Comparison of ENCODE assay signal across 20 mouse cellular contexts in genomic region chr1:165248842-165249241, GRCm38 (mm10). TPM values are rescaled to one million over a fixed set of nuclear protein-coding genes. Genes with fewer than 3 reads are reported as not detected.
A peak's percentile ranks its signal among the peaks of the same experiment; 100 is the strongest.
DNase-seq lines count a peak whose midpoint lies in the region; ATAC-seq and TF ChIP-seq lines count a peak whose summit lies in the region.
"Had no signal": no experiment of that assay in that cellular context is flagged by ENCODE, and none has a peak within 500 bp of the region (broad histone marks: within the 10 kb centered on the region; RNA-seq: fewer than 3 reads in every experiment).

No protein-coding gene starts in this region.

- peak; percentile 44 for ATAC-seq in megakaryocyte progenitor cell, adult 5-6 weeks (replicated peaks; ENCODE audit: poor library complexity)
- ATAC-seq: forebrain, embryonic 13.5 days; forebrain, embryonic 15.5 days; forebrain, postnatal 0 days had no signal

- no peak overlapping the region for H3K9ac ChIP-seq in MEL (ENCODE audit: control insufficient read depth, low read depth, low read length, poor library complexity, severe bottlenecking)
- H3K9ac ChIP-seq: embryonic facial prominence, embryonic 12.5 days; forebrain, embryonic 13.5 days; forebrain, embryonic 15.5 days; forebrain, postnatal 0 days had no signal

- no peaks in the 10 kb centered on the region for H3K79me2 ChIP-seq in MEL (ENCODE audit: control insufficient read depth, insufficient read depth, low read length, poor library complexity)

- TF ChIP-seq CTCF in MEL (IDR thresholded peaks at IDR 0.05 in 2 of 3, conservative IDR thresholded peaks at IDR 0.05 in 1 of 3; ENCODE audit: control insufficient read depth in 1 of 3, insufficient read depth in 1 of 3, low read depth in 2 of 3, low read length in 3 of 3, poor library complexity in 1 of 3, severe bottlenecking in 1 of 3) = no peak

- no peaks in the 10 kb centered on the region; a peak in 1 of 4 replicates for H3K27me3 ChIP-seq in MEL (ENCODE audit: control insufficient read depth in 1 of 2, insufficient read depth in 2 of 2, low read length in 2 of 2)
- H3K27me3 ChIP-seq: embryonic facial prominence, embryonic 12.5 days; forebrain, embryonic 13.5 days; forebrain, embryonic 15.5 days had no signal

- H3K4me1 ChIP-seq in MEL (ENCODE audit: control insufficient read depth in 1 of 2, insufficient read depth in 2 of 2, low read length in 2 of 2) = peaks cover 0 to 7% of the 10 kb centered on the region in 2 experiments; a peak in 2 of 4 replicates
- H3K4me1 ChIP-seq: embryonic facial prominence, embryonic 12.5 days; forebrain, embryonic 13.5 days; forebrain, embryonic 15.5 days had no signal

- TF ChIP-seq RAD21 in MEL (IDR thresholded peaks at IDR 0.05; ENCODE audit: low read depth, low read length) = no peak

- H3K27ac ChIP-seq in MEL (ENCODE audit: control insufficient read depth, low read depth, low read length) = no peak overlapping the region
- H3K27ac ChIP-seq: embryonic facial prominence, embryonic 10.5 days; embryonic facial prominence, embryonic 12.5 days; forebrain, embryonic 13.5 days; forebrain, embryonic 15.5 days had no signal

- H3K4me3 ChIP-seq in MEL (ENCODE audit: control insufficient read depth in 1 of 2, insufficient read depth in 1 of 2, low read depth in 2 of 2, low read length in 2 of 2) = no peak overlapping the region; a peak in 1 of 4 replicates
- H3K4me3 ChIP-seq: embryonic facial prominence, embryonic 10.5 days; embryonic facial prominence, embryonic 12.5 days; forebrain, embryonic 13.5 days; forebrain, embryonic 15.5 days had no signal

- no peak for TF ChIP-seq EP300 in MEL (IDR thresholded peaks at IDR 0.05; ENCODE audit: low read depth in 1 of 2, low read length in 2 of 2)

- no peaks in the 10 kb centered on the region for H3K9me3 ChIP-seq in MEL (replicated peaks; ENCODE audit: insufficient read depth, low read length)
- H3K9me3 ChIP-seq: embryonic facial prominence, embryonic 10.5 days; embryonic facial prominence, embryonic 12.5 days; forebrain, embryonic 13.5 days; forebrain, embryonic 15.5 days had no signal

- no peak for TF ChIP-seq POLR2A in MEL (IDR thresholded peaks at IDR 0.05; ENCODE audit: control insufficient read depth in 1 of 2, insufficient read depth in 1 of 2, low read depth in 1 of 2, low read length in 2 of 2, poor library complexity in 1 of 2)

- DNase-seq in MEL (ENCODE audit: low read depth, low spot score) (peak; percentile 86), MEL-GATA-1-ER (ENCODE audit: extremely low read depth, low read depth) (peak; percentile 63), ZHBTc4 (ENCODE audit: low read depth, low spot score) (peak; percentile 29)
- DNase-seq in frontal cortex, adult 2 months (ENCODE audit: extremely low spot score in 1 of 2, low spot score in 1 of 2) = no peak
- DNase-seq in urinary bladder, postnatal 4 days (ENCODE audit: low spot score in 2 of 2) = no peak
- DNase-seq in cerebellum, postnatal 36 days = no peak
- no peak for DNase-seq in cerebellum, postnatal 25 days
- DNase-seq: adrenal gland, adult 2 months; adrenal gland, postnatal 10 days; adrenal gland, postnatal 25 days; cerebellum, adult 11-12 months; cerebellum, adult 2 months; cerebellum, adult 9-10 months; cerebellum, postnatal 10 days; forebrain, postnatal 0 days had no signal

- H3K36me3 ChIP-seq in MEL (ENCODE audit: control insufficient read depth in 1 of 2, insufficient read depth in 2 of 2, low read length in 2 of 2) = peaks cover 0 to 7% of the 10 kb centered on the region in 2 experiments; a peak in 2 of 4 replicates
- H3K36me3 ChIP-seq: embryonic facial prominence, embryonic 10.5 days; embryonic facial prominence, embryonic 12.5 days; forebrain, embryonic 15.5 days had no signal

TF ChIP-seq in MEL, 35 proteins besides CTCF, POLR2A, EP300 and RAD21:
- peak; percentile 55; the same call in 1 of the 2 replicates for TF ChIP-seq SIN3A (IDR thresholded peaks at IDR 0.05; ENCODE audit: low read length)
- TF ChIP-seq ZNF384 (IDR thresholded peaks at IDR 0.05; ENCODE audit: low read depth, low read length) = no peak
- TF ChIP-seq MYB (IDR thresholded peaks at IDR 0.05; ENCODE audit: low read depth, low read length) = no peak
- TF ChIP-seq ZKSCAN1 (IDR thresholded peaks at IDR 0.05; ENCODE audit: low read depth, low read length) = no peak
- TF ChIP-seq NELFE (IDR thresholded peaks at IDR 0.05; ENCODE audit: low read depth, low read length) = no peak
- no peak for TF ChIP-seq ELF1 (IDR thresholded peaks at IDR 0.05; ENCODE audit: low read depth, low read length)
- no peak for TF ChIP-seq TCF12 (IDR thresholded peaks at IDR 0.05; ENCODE audit: low read depth, low read length)
- peak; percentile 44; the same call in 1 of the 2 replicates for TF ChIP-seq MXI1 (IDR thresholded peaks at IDR 0.05; ENCODE audit: low read depth, low read length)
- no peak for TF ChIP-seq UBTF (IDR thresholded peaks at IDR 0.05; ENCODE audit: borderline replicate concordance, insufficient read depth, low read depth, low read length)
- no peak for TF ChIP-seq JUND (IDR thresholded peaks at IDR 0.05; ENCODE audit: low read depth, low read length)

RNA-seq across cellular contexts. Expression of gene Tiprl, which starts 12.0 kb away (rescaled TPM):
- total RNA-seq in MEL (2012; rRNA removed) = 47.1 and 50.6 TPM in 2 replicates
- 100 to 1,000 TPM in 1 of 2 experiments, 10 to 100 TPM in 1; 51.4 to 293 TPM for polyA plus RNA-seq in MEL (2012; ENCODE audit: insufficient read depth in 1 of 2, insufficient read length in 2 of 2, low read depth in 1 of 2, low replicate concordance in 2 of 2, missing spikeins in 1 of 2)
- total RNA-seq in megakaryocyte progenitor cell, adult 5-6 weeks (2015) = 41.4 and 43.0 TPM in 2 replicates
- total RNA-seq in megakaryocyte progenitor cell, adult 5-6 weeks (2017) = 56.5 and 72.8 TPM in 2 replicates
- polyA plus RNA-seq in frontal cortex, adult 2 months (2012; rRNA removed) = 52.7 and 56.3 TPM in 2 replicates

RNA-seq across cellular contexts. Expression of gene Gpr161, which starts 46.7 kb away (rescaled TPM):
- 0.08 and 0.10 TPM in 2 replicates for total RNA-seq in MEL (2012; rRNA removed)
- under 1 TPM in 1 of 2 experiments, not detected in 1; 0.97 TPM for polyA plus RNA-seq in MEL (2012; ENCODE audit: insufficient read depth in 1 of 2, insufficient read length in 2 of 2, low read depth in 1 of 2, low replicate concordance in 2 of 2, missing spikeins in 1 of 2)
- 0.34 and 0.44 TPM in 2 replicates for total RNA-seq in megakaryocyte progenitor cell, adult 5-6 weeks (2015)
- 0.29 and 0.51 TPM in 2 replicates for total RNA-seq in megakaryocyte progenitor cell, adult 5-6 weeks (2017)
- 4.5 and 5.0 TPM in 2 replicates for polyA plus RNA-seq in frontal cortex, adult 2 months (2012; rRNA removed)

RNA-seq across cellular contexts. Expression of gene Sft2d2, which starts 54.6 kb away (rescaled TPM):
- 4.0 and 4.4 TPM in 2 replicates for total RNA-seq in MEL (2012; rRNA removed)
- polyA plus RNA-seq in MEL (2012; ENCODE audit: insufficient read depth in 1 of 2, insufficient read length in 2 of 2, low read depth in 1 of 2, low replicate concordance in 2 of 2, missing spikeins in 1 of 2) = 1 to 10 TPM in 1 of 2 experiments, not detected in 1; 8.9 TPM
- 22.2 and 26.2 TPM in 2 replicates for total RNA-seq in megakaryocyte progenitor cell, adult 5-6 weeks (2015)
- total RNA-seq in megakaryocyte progenitor cell, adult 5-6 weeks (2017) = 24.7 and 25.7 TPM in 2 replicates
- 17.9 and 22.5 TPM in 2 replicates for polyA plus RNA-seq in frontal cortex, adult 2 months (2012; rRNA removed)

Comparison
In these comparisons a context has a peak if more than half of its experiments do, and no peak if none do; other contexts are left out.
1. DNase-seq: peak in MEL (single experiment), MEL-GATA-1-ER (single experiment) and ZHBTc4 (single experiment); none in frontal cortex, adult 2 months (0 of 2), urinary bladder, postnatal 4 days (0 of 2), cerebellum, postnatal 36 days (0 of 2) and cerebellum, postnatal 25 days (0 of 2).